Mouse (Mus musculus): ENCODE results near the gene Nexmif.
"Not testable (repeated sequence)": the region's sequence is repeated elsewhere in the genome, so short reads cannot be mapped to it uniquely, and the experiment has no call there.

Nexmif gene

DNA sequence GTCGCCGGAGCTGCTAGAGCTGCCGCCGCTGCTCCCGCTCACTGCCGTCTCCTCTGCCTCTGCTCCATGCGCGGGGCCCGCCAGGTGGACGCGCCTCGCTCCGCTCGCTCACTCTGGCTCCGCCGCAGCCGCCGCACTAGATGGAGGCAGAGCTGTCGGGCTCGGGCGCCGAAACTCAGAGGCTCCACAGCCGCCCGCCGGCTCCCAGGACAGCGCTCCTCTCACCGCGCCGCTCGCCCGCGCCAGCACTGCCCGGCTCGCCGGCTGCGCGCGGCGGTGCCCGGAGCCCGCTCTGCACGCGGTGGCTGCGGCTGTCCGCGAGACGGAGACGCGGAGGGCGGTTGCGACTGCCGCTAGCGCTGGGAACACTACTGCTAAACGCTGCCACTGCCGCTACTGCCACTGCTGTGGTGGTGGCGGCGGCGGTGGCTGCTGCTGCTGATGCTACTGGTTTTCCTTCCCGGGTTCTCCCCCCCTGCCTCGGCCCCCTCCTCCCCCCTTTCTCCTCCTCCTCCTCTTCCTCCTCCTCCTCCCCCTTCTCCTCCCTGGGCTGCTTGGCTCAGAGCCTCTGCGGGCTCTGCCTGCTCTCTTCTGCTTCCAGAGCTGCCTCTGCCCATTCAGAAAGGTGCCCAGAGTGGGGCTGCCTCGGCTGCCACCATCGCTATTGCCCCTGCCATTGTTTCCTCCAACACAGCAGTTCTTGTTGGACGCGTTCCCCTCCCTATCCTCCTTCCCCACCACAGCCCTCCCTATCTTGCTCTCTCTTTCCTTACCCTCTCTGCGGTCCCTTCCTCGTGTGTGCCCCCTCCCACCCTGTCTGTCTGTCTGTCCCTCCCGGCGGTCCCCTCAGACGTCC, at the start of gene Nexmif:
Nexmif (minus strand) TSS at position 450 of the 856 bp plus-strand sequence.
- DNase-seq, result peak; percentile 13

- peak; percentile 9 for DNase-seq
Measured at GRCm38 (mm10) chrX:104208701-104209100, 7.7 kb upstream of the Nexmif start.

- DNase-seq, result no peak
Measured at GRCm38 (mm10) chrX:104201592-104202139, 681 bp upstream of the Nexmif start.

GRCm38 (mm10) chrX:104200388-104200735, 623 bp downstream of the Nexmif start:
- DNase-seq, result peak; percentile 21

- peak; percentile 57 for DNase-seq
Measured at GRCm38 (mm10) chrX:104199611-104200387, 1.2 kb downstream of the Nexmif start.

- DNase-seq, result no peak
Measured at GRCm38 (mm10) chrX:104199070-104199469, 1.9 kb downstream of the Nexmif start.

- DNase-seq, result no peak
Measured at GRCm38 (mm10) chrX:104196561-104196960, 4.4 kb downstream of the Nexmif start.

DNA sequence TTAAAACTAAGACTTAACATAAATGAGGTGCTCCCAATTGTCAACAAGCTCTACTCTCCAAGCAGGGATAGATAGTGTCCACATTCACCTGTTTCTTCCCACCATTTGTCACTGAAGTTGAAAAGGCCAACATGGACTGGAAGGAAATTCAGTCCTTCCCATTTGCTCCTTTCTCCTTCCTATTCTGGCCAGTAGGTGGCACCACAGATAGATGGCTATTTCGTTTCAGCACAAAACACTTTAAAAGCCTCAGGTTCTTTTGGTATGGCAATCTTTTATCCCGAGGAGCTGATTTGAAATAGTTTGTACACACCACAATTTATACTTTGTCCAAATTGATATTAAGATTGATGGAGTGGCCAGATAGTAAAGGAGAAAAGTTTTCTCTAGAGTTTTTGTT, 21.7 kb downstream of the Nexmif start:
- peak; percentile 56 for DNase-seq

DNA sequence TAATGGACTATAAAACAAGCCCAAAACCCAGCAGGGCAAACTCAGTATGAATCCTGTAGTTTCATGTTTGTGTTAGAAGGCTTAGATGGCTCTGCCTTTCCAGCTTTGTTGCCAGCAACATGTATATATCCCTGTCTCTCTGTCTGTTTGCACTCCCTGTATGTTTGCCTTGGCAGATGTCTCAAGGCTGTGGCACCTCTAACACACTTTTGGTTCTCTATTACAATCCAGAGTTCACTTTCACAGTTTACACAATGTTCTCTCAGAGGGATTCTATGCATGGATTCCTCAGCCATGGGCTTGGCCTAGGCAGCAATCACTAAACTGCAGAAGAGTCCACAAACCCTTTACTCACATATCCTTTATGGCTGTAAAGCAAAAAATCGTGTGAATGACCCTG, 50.9 kb downstream of the Nexmif start:
- no peak for DNase-seq

GRCm38 (mm10) chrX:104115266-104115665, 85.7 kb downstream of the Nexmif start:
- DNase-seq, result not testable (repeated sequence)

DNA sequence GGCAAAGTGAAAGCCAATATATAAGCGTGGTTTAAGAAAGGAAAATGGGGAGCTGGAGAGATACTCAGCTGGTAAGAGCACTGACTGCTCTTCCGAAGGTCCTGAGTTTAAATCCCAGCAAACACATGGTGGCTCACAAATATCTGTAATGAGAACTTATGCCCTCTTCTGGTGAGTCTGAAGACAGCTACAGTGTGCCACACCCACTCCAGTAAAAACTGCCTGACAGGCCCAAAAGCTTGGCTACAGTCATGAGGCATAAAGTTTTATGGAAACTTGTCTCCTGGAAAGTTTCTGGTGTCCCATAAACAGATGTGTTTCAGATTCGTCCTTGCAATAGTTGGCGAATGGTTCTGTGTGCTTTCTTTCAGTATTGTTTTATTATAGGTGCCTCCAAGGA, 86.4 kb downstream of the Nexmif start:
- DNase-seq, result no peak

DNA sequence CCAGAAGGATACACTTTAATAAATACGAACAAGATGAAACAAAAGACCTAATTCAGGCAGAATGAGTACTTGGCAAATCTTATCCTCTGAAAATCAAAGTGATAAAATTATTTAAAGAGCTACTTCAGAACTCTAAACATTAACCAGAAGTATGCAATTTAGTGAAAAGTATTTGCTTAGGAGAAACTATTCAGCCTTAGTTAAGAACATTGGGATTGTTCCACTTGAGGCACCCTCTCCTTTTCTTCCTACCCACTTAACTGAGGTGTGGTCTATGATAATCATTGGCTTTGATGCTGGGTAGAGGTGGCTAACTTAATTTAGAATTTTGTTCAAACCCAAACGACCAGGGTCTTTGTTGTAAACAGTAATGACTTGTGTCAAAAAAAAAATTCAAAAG, 146.1 kb downstream of the Nexmif start:
- DNase-seq, result no peak

DNA sequence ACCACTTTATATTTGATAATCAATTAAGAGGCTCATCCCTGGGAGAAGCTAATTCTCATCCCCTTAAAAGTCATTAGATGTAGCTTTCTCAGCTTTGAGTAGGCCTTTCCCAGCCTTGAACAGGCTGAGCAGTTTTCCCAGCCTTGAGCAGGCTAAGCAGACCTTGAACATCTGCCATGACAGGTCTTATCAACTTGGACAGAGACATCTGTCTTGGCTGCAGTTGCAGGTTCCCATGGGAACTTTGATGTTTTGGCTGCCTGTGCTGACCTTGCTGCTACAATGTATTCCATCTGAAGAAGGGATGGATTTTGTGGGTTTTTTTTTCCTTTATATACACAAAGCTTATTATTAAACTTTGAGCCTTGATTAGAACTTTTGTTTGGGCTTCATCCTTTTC, 160.7 kb downstream of the Nexmif start:
- DNase-seq, result no peak

- no peak for DNase-seq
Measured at GRCm38 (mm10) chrX:104033843-104034242, 167.1 kb downstream of the Nexmif start.

DNA sequence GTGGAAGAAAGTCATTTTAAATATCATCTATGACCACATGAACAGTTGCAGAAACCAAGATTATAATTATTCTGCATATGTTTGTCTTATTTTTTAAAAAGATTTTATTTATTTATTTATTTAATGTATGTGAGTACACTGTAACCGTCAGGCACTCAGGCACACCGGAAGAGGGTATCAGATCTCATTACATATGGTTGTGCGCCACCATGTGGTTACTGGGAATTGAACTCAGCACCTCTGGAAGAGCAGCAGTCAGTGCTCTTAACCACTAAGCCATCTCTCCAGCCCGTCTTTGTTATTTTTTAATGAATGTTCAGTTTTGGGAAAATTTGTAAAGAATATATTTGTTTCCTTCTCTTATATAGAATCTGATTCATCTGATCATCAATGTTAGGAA, 168.2 kb downstream of the Nexmif start:
- peak; percentile 41 for DNase-seq
